Mouse (Mus musculus) liver, embryonic 14.5 days (tissue): ENCODE results near the gene Tead4. TPM values are rescaled to one million over a fixed set of nuclear protein-coding genes. Genes with fewer than 3 reads are reported as not detected.
"Not testable (repeated sequence)": the region's sequence is repeated elsewhere in the genome, so short reads cannot be mapped to it uniquely, and the experiment has no call there.

Experiments
- ATAC-seq: fragments of 200-750 bp; cut with Nextera tagmentation; 2 replicates; pipeline ENCODE4 v1.8.0; 2017; ENCODE audit warnings: moderate number of reproducible peaks, mild to moderate bottlenecking, moderate library complexity; ENCODE audit not compliant: insufficient read depth
- DNase-seq, 3 experiments: peaks; one replicate each; pipeline ENCODE4 v3.0.0-alpha.2; 2012 to 2013; ENCODE audit warnings: low read depth in 3 of 3, low spot score in 3 of 3
- H3K27ac ChIP-seq: fragments of 300-500 bp; sonication (generic); 2 replicates; pipeline ENCODE4 v1.5.1; 2014; ENCODE audit warnings: moderate library complexity, mild to moderate bottlenecking, control low read depth, inconsistent platforms
- H3K27me3 ChIP-seq: fragments of 300-500 bp; sonication (generic); 2 replicates; pipeline ENCODE4 v1.6.1; 2014; ENCODE audit warnings: mild to moderate bottlenecking, low read length, moderate library complexity; ENCODE audit not compliant: control insufficient read depth, insufficient read depth
- H3K36me3 ChIP-seq: fragments of 300-500 bp; sonication (generic); replicated peaks from 2 replicates; pipeline ENCODE4 v1.6.1; 2014; ENCODE audit warnings: low read depth; ENCODE audit not compliant: control insufficient read depth, insufficient read depth
- H3K4me1 ChIP-seq, 2 experiments: fragments of 200-500 bp in 1 of 2; fragments of 300-500 bp in 1 of 2; sonication (generic) in 1 of 2; replicated peaks; 2 replicates each; pipeline ENCODE4 v1.6.1; 2012 to 2014; ENCODE audit warnings: antibody characterized with exemption in 1 of 2, inconsistent platforms in 1 of 2, low read length in 1 of 2; ENCODE audit not compliant: control insufficient read depth in 2 of 2, insufficient read depth in 2 of 2
- H3K4me2 ChIP-seq: fragments of 300-500 bp; sonication (generic); 2 replicates; pipeline ENCODE4 v1.6.1; 2014; ENCODE audit warnings: low read depth, mild to moderate bottlenecking, control low read depth, moderate library complexity
- H3K4me3 ChIP-seq, 2 experiments: fragments of 200-500 bp in 1 of 2; fragments of 300-500 bp in 1 of 2; sonication (generic) in 1 of 2; 2 replicates each; pipeline ENCODE4 v1.5.1; 2012 to 2014; ENCODE audit warnings: low read depth in 2 of 2, low read length in 2 of 2, mild to moderate bottlenecking in 2 of 2, control low read depth in 1 of 2, inconsistent platforms in 1 of 2, moderate library complexity in 1 of 2; ENCODE audit not compliant: insufficient read depth in 1 of 2
- H3K9ac ChIP-seq: fragments of 300-500 bp; sonication (generic); replicated peaks from 2 replicates; pipeline ENCODE4 v1.6.1; 2014; ENCODE audit warnings: mild to moderate bottlenecking, control low read depth, moderate library complexity
- H3K9me3 ChIP-seq: fragments of 300-500 bp; sonication (generic); 2 replicates; pipeline ENCODE4 v1.6.1; 2016; ENCODE audit warnings: low read length, mixed read lengths; ENCODE audit not compliant: control insufficient read depth
- CTCF ChIP-seq: IDR thresholded peaks from 2 replicates; pipeline ENCODE4 v1.5.1; 2016; ENCODE audit warnings: antibody characterized with exemption, low read depth, control low read depth
- EP300 ChIP-seq: IDR thresholded peaks from 2 replicates; pipeline ENCODE4 v1.6.1; 2016; ENCODE audit warnings: antibody characterized with exemption, low read depth
- WGBS: fragments of 180-500 bp; shearing (Covaris S2); extraction: QIAGEN DNeasy Blood & Tissue Kit; methylation state at CpG from one replicate; pipeline ENCODE4 v1.1.7; 2014; ENCODE audit not compliant: insufficient replicate concordance; 5-methylcytosine and 5-hydroxymethylcytosine counted together
- polyA plus RNA-seq, 2 experiments: library from polyadenylated mRNA; depleted of rRNA in 1 of 2; stranded (reverse) in 1 of 2; unstranded in 1 of 2; fragments of >200 nt; fragmentation: Nextera tagmentation in 1 of 2; extraction: Ambion mirVana in 1 of 2; gene quantifications; 2 replicates each; pipeline versions ENCODE4 v1.2.1 to v1.2.3; 2012 to 2014

The Tead4 gene
- polyA plus RNA-seq, 2 experiments, result 0.18 to 0.21 TPM

GRCm38 (mm10) chr6:128315597-128315996 is 15.0 kb upstream of the Tead4 start:
- Histone ChIP-seq H3K27me3 (no peaks in the 10 kb centered on the region), H3K4me3 (no peak overlapping the region), H3K4me1 (no peaks in the 10 kb centered on the region), H3K9me3 (no peaks in the 10 kb centered on the region), H3K4me2 (no peak overlapping the region), H3K27ac (no peak overlapping the region), H3K9ac (no peak overlapping the region), H3K36me3 (no peaks in the 10 kb centered on the region)
- ATAC-seq (no peak), DNase-seq (no peak)
- TF ChIP-seq EP300 (no peak), CTCF (no peak)
- 73% methylated on average over 8 of the region's 8 CpGs for WGBS

GRCm38 (mm10) chr6:128314796-128315195 is 14.2 kb upstream of the Tead4 start:
- H3K4me1 ChIP-seq, result no peaks in the 10 kb centered on the region
- H3K27ac ChIP-seq, result no peak overlapping the region
- DNase-seq (no peak), ATAC-seq (no peak)
- no peak overlapping the region for H3K9ac ChIP-seq
- no peaks in the 10 kb centered on the region for H3K9me3 ChIP-seq
- H3K4me2 ChIP-seq, result no peak overlapping the region
- no peaks in the 10 kb centered on the region for H3K36me3 ChIP-seq
- H3K4me3 ChIP-seq, result no peak overlapping the region
- WGBS, result 64% methylated on average over 6 of the region's 6 CpGs
- H3K27me3 ChIP-seq, result no peaks in the 10 kb centered on the region
- TF ChIP-seq CTCF (no peak), EP300 (no peak)

GRCm38 (mm10) chr6:128308311-128308710 is 7.7 kb upstream of the Tead4 start:
- Histone ChIP-seq H3K4me2 (no peak overlapping the region), H3K4me1 (no peaks in the 10 kb centered on the region), H3K9me3 (no peaks in the 10 kb centered on the region), H3K36me3 (no peaks in the 10 kb centered on the region), H3K9ac (no peak overlapping the region), H3K4me3 (no peak overlapping the region), H3K27ac (no peak overlapping the region), H3K27me3 (no peaks in the 10 kb centered on the region)
- TF ChIP-seq CTCF (peak; percentile 91), EP300 (no peak)
- DNase-seq (peak in 2 of 3 experiments; percentile 14 to 24), ATAC-seq (peak; percentile 15; the same call in 1 of the 2 replicates)
- WGBS, result 22% methylated on average over 4 of the region's 4 CpGs

GRCm38 (mm10) chr6:128304801-128305200 is 4.2 kb upstream of the Tead4 start:
- H3K27me3 ChIP-seq, result peaks cover 23% of the 10 kb centered on the region
- no peak overlapping the region for H3K4me3 ChIP-seq
- no peak overlapping the region for H3K9ac ChIP-seq
- H3K4me1 ChIP-seq, result no peaks in the 10 kb centered on the region
- ATAC-seq, result peak; percentile 47
- WGBS, result 53% methylated on average over 4 of the region's 4 CpGs
- H3K4me2 ChIP-seq, result no peak overlapping the region
- no peak for DNase-seq
- H3K36me3 ChIP-seq, result no peaks in the 10 kb centered on the region
- H3K27ac ChIP-seq, result no peak overlapping the region
- H3K9me3 ChIP-seq, result peaks cover 2% of the 10 kb centered on the region; the same call in 1 of the 2 replicates
- TF ChIP-seq EP300 (no peak), CTCF (no peak)

GRCm38 (mm10) chr6:128302640-128303039 is 2.0 kb upstream of the Tead4 start:
- H3K4me3 ChIP-seq, H3K36me3 ChIP-seq, H3K4me2 ChIP-seq, H3K4me1 ChIP-seq, ATAC-seq, H3K9me3 ChIP-seq, DNase-seq, H3K9ac ChIP-seq, H3K27ac ChIP-seq: not testable (repeated sequence)
- TF ChIP-seq CTCF, result peak; percentile 29; the same call in 1 of the 2 replicates
- 61% methylated on average over 3 of the region's 3 CpGs for WGBS
- H3K27me3 ChIP-seq, result peaks cover 38% of the 10 kb centered on the region
